Mouse (Mus musculus): ENCODE data around the gene Vmn1r65. TPM values are rescaled to one million over a fixed set of nuclear protein-coding genes. Genes with fewer than 3 reads are reported as not detected.

The Vmn1r65 gene
- polyA plus RNA-seq (2014; fragmentation: Illumina TruSeq; extraction: RNeasy Lipid Tissue Mini Kit (QIAGEN cat#74804); ENCODE audit: low read depth, low replicate concordance), result not detected

GRCm38 (mm10) chr7:6010910-6011309, at the start of gene Vmn1r65:
TSS of gene Vmn1r65 (minus strand) at chr7:6011010.

GRCm38 (mm10) chr7:6044861-6045260, 34.1 kb upstream of the Vmn1r65 start, which contains the start of gene Nlrp4c:
TSS of gene Nlrp4c (plus strand) at chr7:6045161.

Other genes starting within 250 kb of the Vmn1r65 start
- gene Vmn1r63, start 205.6 kb downstream of the Vmn1r65 start, polyA plus RNA-seq (2014; fragmentation: Illumina TruSeq; extraction: RNeasy Lipid Tissue Mini Kit (QIAGEN cat#74804); ENCODE audit: low read depth, low replicate concordance), result not detected
- gene Vmn1r64, start 126.5 kb downstream of the Vmn1r65 start, polyA plus RNA-seq (2014; fragmentation: Illumina TruSeq; extraction: RNeasy Lipid Tissue Mini Kit (QIAGEN cat#74804); ENCODE audit: low read depth, low replicate concordance), result not detected
- not detected for gene Nlrp4c, start 34.2 kb upstream of the Vmn1r65 start, polyA plus RNA-seq (2014; fragmentation: Illumina TruSeq; extraction: RNeasy Lipid Tissue Mini Kit (QIAGEN cat#74804); ENCODE audit: low read depth, low replicate concordance)
- 8.9 TPM for gene Zfp787, start 145.0 kb upstream of the Vmn1r65 start, polyA plus RNA-seq (2014; fragmentation: Illumina TruSeq; extraction: RNeasy Lipid Tissue Mini Kit (QIAGEN cat#74804); ENCODE audit: low read depth, low replicate concordance)
- 5.6 TPM for gene Zfp444, start 161.2 kb upstream of the Vmn1r65 start, polyA plus RNA-seq (2014; fragmentation: Illumina TruSeq; extraction: RNeasy Lipid Tissue Mini Kit (QIAGEN cat#74804); ENCODE audit: low read depth, low replicate concordance)
- gene Galp, start 186.1 kb upstream of the Vmn1r65 start, polyA plus RNA-seq (2014; fragmentation: Illumina TruSeq; extraction: RNeasy Lipid Tissue Mini Kit (QIAGEN cat#74804); ENCODE audit: low read depth, low replicate concordance), result not detected
- gene Zscan5b, start 211.3 kb upstream of the Vmn1r65 start, polyA plus RNA-seq (2014; fragmentation: Illumina TruSeq; extraction: RNeasy Lipid Tissue Mini Kit (QIAGEN cat#74804); ENCODE audit: low read depth, low replicate concordance), result not detected
- gene Epp13, start 241.7 kb upstream of the Vmn1r65 start, polyA plus RNA-seq (2014; fragmentation: Illumina TruSeq; extraction: RNeasy Lipid Tissue Mini Kit (QIAGEN cat#74804); ENCODE audit: low read depth, low replicate concordance), result not detected